Mouse (Mus musculus) heart, adult 18-20 months (tissue): ENCODE results near the gene Synpo2. TPM values are rescaled to one million over a fixed set of nuclear protein-coding genes. Genes with fewer than 3 reads are reported as not detected.
A peak's percentile ranks its signal among the peaks of the same experiment; 100 is the strongest.
"Not testable (repeated sequence)": the region's sequence is repeated elsewhere in the genome, so short reads cannot be mapped to it uniquely, and the experiment has no call there.

Source experiments
- DNase-seq, 2 experiments: peaks; one replicate each; pipeline ENCODE4 v3.0.0; 2021 to 2022; ENCODE audit warnings: mixed read lengths in 1 of 2
- total RNA-seq, 2 experiments: library from RNA; stranded (reverse); gene quantifications; 2 replicates each; pipeline ENCODE4 v1.2.3; 2021

Synpo2 gene
- total RNA-seq, 2 experiments from 2014 or later: 73.4 to 88.1 TPM

DNA sequence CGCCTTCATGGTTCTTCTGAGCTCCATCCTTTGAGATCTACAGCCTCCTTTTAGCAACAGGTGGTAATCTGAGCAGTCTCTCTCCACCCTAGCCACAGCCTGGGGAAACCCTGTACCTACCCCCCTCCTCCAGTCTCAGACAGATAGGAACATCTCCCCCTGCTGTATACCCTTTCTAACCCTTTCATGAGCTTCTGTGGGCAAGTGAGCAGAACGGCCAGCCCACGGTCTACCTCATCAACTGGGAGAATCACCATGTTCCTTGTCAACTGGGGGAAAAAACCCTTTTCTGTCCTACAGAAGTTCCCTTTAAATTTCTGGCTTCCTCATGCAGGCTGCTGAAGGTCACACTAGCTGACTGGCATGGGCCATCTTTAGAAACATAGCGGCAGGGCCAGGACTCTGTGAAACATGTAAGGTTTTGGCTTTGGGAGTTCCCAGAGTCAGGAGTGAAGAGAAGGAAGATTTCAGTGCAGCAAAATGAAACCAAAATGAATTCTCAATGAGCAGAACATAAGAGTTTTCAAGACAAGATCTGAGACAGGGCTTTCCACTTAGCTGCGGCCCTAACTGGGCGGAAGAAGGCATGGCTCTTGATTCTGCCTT, 104.7 kb downstream of the Synpo2 start:
- peak in 1 of 2 experiments; percentile 45 for DNase-seq

DNA sequence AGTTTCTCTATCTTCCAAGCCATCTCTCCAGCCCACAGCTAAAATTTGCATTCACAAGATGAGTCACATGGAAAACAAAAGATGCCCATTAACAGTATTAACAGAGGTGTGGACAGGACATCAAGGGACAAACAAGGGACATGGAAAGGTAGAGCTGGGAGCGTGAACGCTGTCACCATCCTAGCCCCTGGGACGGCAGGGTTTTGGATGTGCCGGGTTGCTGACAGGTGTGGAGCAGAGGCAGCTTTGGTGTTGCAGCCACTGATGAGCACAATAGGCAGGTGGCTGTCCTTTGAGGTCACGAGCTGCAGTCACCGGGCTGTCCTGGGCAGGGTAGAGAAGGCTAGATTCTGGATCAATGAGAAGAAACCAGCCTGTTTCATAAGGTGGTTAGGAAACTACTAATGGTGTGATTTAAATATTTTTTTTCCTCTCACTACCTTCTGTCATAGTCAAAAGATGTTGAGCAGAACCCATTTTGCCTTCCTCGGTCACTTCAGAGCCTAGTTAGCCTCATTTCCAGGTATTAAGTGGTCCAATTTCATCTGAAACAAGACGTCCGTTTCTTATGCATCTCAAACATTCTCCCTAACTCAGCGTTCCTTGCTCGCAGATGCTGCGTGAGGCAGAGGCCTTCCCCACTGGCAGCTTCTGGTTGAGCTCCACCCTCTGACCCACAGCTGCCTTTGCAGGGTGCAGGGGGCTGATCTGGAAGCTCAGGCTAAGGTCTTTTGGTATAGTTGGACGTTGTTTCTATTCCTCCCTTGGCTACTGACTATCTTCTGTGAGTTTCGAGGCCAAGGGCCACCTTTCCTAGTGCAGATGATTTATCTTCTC, 105.4 kb downstream of the Synpo2 start:
- DNase-seq: no peak

DNA sequence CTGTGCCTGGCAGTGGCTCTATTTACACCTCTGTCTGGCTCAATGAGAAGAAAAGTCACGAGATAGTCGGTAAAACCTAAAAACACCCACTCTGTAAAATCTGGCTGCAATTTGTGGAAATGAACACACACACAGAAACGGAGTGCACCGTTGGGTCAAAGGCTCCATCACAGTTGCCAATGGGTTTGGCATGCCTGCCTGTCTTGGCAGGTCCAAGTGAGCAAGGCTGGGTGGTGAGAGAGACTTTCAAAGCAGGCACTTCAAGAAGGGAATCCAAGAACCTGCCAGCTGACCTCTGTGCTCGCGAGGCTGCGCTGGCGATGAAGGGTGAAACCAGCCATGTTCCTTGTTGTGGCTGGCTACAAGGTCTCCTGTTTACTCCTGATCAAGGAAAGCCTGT, 107.2 kb downstream of the Synpo2 start:
- peak; percentile 78 to 86 for DNase-seq

DNA sequence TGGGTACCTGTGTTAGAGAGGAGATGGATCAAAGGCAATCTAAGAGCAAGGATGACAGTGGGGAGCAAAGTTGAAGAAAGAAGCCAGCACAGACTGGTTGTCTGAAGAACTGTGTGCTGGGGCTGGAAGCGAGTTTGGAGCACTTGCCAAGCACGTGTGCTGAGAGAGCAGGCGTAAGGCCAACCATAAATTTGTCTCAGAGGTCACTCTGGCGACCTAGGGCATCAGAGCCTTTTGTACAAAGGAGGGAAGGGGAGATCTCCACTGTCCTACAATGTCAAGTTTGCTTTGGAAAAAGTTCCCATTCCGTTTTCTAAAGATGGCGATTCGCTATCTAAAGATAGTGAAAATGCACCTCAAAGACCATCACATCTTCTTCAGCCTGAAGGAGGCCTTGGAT, 107.9 kb downstream of the Synpo2 start:
- no peak for DNase-seq

DNA sequence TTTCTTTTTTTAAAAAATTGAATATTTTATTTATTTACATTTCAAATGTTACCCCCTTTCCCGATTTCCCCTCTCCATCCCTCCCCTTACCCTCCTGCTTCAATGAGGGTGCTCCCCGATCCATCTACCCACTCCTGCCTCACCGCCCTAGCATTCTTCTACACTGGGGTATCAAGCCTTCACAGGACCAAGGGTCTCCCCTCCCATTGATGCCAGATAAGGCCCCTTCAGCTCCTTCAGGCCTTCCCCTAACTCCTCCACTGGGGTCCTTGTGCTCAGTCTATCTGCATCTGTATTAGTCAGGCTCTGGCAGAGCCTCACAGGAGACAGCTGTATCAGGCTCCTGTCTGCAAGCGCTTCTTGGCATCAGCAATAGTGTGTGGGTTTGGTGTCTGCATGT, 109.2 kb downstream of the Synpo2 start:
- not testable (repeated sequence) for DNase-seq

DNA sequence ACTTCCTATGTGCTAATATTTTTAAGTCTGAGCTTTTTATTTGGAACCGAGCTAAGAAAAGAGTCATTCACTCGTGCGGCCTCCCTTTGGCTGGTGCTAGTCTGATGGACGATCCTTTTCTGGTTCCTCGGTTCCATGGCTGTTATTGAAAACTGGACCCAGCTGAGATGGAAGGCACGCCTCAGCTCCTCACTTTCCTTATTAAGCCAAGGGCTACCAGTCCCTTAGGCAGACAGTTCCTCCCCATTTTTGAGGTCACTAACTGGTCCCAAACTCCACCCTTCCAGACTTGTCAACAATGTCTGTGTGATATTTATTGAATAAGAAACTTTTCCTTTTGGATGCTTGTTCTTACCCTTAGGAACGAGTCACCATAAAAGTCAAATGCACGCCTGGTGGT, 112.1 kb downstream of the Synpo2 start:
- peak in 1 of 2 experiments; percentile 17 for DNase-seq

DNA sequence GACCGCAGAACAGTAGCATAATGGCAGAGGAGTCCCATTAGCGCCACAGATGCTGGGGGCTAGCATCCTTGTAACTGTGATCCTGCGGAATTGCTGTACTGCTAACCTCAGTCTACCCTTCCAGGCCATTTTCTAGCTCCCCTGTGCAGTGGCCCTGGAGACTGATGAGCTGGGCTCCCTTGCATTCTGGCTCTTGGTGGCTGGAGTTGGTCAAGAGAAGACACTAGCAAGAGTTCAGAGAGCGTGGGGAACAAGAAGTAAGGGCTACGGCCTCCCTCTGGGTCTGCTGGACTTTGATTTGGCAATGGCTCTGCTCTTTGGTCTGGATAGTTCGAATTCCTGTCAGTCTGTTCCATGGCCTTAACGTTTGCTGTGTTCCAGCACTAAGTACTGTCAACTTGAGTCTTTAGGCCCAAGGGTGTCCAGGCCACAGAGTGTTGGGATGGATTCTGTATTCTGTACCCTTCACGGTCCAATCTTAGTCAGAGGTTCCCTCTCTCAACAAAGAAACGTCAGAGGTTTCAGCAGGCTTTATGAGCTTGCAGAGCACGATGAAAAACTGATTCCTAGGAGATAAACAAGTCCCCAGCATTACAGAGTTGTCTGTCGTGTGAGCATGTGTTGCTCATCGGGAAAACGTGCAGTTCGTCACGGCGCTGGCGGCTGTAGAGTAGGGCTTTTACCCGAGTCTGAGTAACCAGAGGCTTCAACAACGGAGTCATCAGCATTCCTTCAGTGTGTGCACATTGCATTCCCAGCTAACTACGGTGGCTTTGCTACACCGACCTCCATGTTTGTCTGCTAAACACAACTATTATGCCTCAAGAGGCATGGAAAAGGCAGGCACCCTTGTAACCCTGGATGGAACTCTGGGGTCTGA, 113.6 kb downstream of the Synpo2 start:
- peak in 1 of 2 experiments; percentile 15 for DNase-seq

DNA sequence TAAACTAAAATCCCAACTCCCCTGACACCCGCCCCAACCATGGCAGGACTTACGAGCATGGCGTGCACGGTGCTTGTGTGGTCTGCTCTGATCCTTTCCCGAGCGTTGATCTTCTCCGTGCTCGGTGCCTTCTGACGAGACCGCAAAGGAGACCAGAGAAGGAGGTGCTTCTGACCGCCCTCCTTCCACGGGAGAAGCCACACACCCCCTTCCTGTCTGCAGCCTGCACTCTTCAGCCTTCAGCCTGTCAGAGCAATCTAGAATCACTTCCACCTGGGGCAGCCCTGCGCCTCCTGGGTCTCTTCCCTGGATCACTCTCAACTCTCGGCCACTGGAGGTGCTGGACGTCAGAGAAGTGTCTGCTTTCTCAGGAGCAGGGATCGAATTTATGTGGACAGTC, 119.0 kb downstream of the Synpo2 start:
- peak; percentile 39 to 54 for DNase-seq

DNA sequence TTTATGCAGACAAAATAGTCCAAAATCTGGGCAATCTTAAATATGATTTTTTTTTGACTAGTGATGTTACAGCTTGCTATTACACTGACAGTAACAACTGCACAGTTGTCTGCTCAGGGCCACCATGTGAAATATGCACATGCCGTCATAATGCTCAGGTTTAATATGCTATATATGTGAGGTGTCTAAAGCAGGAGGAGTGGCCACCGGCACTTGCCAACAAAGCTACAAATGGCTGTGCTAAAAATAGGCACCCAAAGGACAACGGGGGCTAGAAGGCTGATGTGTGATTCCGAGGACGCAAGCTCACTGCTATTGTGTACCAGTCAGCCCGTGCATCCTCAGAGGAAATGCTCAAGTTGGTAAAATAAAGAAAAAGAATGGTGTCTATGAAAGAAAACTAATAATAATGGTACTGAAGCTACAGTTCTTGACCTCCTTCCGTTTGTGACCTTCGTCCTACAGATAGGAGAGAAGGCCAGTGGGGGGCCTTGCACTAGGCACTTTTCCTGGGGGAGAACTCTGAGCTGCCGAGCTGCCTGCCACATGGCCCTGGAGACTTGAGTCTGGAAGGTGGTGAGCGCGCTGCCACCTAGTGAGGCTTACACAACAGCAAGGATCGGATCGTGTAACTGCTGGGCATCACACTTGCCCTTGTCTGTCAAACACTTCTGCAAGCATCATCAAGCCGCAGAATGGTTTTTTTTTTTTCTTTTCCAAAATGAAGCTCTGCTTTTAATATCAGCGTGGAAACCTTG, 120.0 kb downstream of the Synpo2 start:
- DNase-seq: peak; percentile 60 to 70

DNA sequence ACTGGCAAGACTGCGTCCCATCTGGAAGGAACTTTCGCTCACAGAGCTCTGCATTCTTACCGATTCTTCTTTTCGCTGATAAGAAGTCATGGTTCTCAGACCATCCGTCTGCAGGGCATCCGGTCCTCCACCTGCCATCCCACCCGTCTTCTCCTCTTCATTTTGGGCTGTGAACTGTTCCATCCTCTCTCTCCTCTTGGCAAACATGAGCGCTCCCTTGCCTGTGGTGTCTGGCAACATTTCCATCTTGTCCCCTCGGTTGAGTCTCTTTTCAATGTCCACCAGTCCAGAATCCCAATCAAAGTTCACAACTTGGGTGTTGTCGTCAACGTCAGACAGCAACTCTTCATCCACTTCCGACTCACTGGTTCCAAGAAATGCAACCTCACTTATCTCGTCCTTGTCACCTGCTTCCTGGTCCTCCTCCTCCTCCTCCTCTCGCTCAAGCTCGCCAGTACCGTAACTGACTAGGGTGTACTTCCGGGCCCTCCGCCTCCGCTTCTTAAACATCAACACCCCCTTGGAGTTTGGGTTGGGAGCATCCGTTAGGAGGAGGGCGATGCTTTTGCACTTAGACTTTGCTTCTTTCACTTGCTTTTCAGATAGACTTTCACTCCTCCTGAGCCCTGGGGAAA, 121.8 kb downstream of the Synpo2 start:
- DNase-seq: no peak

DNA sequence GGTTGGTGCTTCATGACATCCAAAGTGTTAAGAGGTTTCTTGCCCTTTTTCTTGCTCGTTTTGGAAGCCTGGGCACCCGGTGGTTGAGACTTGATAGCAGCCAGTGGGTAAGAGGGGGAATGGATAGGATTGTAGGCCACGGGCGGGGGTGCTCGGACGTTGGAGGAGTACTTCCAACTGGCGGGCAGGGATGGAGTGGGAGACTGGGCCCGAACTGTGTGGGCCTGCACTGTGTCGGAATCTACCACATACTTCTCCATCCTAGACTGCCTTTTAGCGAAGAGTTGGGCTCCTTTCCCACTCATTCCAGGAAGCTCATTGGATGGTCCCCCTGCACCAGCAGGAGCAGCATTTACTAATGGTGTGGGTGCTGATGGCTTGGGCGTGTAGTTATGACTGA, 123.2 kb downstream of the Synpo2 start:
- no peak for DNase-seq

DNA sequence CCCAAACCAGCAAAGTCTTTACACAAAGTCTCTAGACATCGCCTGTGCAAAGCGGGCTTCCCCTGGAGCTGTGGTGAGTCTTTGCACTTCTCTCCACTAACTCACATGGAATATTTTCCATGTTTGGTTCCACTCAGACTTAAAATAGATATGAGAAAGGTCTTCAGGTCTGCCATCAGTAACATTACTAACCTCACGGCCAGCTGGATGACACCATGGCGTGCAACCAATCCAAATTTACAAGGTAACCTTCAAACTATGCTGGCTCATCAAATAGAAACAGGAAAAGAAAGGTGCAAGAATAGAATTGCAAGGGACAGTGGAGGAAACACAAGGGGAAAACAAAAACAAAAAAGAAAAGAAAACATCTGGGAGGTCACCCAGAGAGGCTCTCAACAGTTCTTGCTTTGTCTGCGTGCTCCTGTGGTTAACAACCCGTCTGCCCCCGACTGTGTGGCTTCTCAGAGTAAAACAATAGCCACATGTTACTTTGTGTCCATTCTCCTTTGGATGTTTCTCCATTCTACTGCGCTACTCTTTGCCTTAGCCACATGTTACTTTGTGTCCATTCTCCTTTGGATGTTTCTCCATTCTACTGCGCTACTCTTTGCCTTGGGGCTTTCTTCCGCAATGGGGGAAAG, 124.8 kb downstream of the Synpo2 start:
- no peak for DNase-seq

DNA sequence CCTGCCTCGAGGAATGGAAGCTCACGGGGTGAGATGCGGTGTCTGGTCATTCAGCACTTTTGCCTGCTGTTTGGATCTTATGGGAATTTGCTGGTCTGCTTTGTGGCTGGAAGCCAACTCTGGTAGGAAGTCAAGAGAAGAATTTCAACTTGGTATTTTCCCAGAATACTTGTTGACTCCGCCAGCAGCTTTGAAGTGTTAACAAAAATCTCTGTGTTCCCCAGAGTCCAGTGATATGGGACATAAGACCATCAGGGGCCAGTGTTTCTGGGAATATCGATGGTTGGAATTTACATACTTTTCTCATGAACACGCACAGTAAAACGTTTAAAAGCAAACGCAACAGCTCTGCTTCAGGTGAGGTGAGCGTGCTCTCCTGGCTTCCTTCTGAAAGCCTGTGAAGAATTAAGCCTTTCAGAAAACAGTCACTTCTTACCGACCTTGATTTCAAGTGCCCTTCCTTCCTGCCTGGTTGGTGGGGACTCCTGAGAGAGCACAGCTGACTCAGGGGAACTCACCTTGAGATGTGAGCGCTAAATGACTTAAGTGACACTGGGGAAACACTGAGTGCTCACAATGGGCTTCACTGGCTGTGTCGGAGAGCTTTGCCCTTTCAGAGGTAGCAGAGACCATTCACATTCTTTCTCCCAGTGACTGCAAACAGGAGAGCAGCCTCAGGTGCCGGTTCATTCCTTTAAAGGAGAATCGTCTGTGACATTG, 128.0 kb downstream of the Synpo2 start:
- DNase-seq: no peak

DNA sequence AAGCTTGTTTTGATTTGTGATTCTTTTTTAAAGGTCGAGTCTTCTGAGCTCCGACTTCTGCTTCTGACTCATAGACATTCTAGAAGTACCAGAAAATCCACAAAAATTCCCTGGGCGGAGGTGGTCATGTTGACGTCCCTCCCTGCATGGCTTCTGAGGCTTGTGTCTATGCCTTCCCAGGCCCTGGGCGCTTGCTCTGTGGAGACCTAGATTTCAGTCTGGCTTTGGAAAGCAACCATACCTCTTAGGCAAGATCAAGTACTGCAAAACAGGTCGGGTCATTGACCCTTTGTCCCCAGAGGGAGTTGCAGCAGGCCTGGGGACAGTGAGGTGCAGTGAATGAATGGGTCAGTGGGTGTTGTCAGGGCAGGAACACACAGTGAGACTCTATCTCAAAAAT, 131.6 kb downstream of the Synpo2 start:
- DNase-seq: no peak

DNA sequence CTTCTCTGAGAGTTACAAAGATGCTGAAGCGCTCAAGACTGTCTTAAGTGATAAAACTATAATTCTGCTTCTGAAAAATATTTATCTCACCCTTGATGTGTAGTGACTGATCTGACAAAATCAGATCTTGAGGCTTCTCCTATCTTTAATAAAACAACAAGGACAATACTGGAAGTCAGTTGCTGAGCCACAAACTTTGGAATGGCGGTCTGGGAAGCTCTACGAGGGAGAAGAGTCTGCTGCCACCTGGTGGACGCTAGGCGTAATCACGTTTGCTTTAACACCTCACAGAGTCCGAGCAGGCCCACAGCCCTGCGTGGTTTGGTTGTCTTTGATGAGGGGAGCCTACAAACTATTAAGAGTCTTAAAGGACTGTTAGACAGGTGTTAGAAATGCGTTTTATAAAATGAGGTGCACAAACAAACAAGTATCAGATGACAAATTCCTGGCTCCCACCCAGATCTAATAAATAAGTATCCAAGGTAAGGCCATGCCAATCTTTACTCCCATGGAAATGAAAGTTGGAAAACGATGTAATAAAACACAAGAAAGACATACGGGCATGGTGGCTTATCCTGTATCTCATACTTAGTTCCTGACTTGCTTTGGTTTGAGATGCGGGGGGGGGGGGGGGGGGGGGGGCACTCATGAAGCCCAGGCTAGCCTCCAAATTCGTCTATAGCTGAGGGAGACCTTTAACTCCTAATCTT, 132.6 kb downstream of the Synpo2 start:
- DNase-seq: peak; percentile 74 to 80

DNA sequence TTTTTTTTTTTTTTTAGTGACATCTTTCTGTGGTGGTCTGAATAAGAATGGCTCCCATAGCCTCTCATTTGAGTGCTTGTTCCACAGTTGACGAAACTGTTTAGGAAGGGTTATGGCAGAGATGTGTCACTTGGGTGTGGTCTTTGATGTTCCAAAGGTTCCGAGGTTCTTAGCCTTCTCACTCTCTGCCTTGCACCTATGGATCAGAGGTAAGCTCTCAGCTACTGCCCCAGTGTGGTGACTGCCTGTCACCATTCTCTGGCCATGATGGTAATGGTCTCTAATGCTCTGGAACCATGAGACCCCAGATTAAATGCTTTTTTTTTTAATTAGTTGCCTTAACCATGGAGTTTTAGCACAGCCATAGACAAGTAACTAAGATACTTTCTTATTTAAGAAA, 134.2 kb downstream of the Synpo2 start:
- DNase-seq: no peak

DNA sequence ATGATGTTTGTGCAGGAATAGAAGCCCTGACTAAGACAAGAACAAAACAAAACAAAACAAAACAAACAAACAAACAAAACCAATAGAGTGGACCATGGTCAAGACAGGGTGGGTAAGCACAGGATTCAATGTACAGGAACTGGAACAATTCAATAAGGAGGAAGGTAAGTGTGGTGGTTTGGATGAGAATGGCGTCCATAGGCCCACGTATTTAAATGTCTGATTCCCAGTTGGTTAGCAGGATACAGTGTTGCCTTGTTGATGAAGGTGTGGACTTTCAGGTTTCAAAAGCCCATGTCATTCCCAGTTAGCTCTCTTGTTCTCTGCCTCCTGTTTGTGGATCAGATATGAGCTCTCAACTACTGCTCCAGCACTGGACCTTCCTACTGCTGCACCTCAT, 140.8 kb downstream of the Synpo2 start:
- DNase-seq: no peak

DNA sequence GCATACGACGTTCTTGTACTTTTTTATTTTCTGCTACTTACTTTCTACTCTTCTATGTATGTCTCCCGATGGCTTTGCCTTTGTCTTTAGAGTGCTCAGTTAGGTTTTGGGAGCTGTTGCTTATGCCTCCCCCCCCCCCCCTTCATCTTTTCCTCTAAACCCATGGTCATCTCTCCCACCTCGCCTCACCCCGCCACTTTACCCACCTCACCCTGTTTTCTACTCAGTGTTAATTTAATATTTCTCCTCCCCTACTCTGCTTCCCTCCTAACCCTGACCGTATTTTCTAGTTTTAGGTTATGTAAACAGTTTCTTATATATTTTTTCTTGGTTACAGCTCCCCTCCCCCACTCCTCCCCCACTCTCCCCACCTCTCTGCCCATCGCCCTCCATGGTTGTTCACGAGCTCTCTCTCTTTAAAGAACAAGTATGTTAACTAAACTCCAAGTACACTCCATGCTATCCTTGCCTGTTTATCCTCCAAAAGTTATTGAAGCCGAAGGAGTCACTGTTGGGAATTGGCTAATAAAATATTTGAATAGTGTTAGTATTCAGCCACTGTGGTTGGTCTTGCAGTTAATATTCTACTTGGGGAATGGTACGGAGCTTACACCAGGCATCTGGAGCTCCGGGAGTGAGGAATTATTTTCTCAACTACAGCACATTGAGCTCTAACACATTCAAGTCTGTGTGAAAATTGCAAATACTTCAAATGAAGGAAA, 142.1 kb downstream of the Synpo2 start:
- no peak for DNase-seq
